Mouse (Mus musculus) T-helper 2 cell (primary cell): ENCODE data around the gene Tradd.

Experiments used
- in situ Hi-C: fragments of 300-600 bp; cut with MboI, MseI; formaldehyde crosslinking; loops from one replicate; pipeline ENCODE4 v1.15.1; 2025; ENCODE audit warnings: high pct_unique_total_duplicates

The Tradd gene

DNA sequence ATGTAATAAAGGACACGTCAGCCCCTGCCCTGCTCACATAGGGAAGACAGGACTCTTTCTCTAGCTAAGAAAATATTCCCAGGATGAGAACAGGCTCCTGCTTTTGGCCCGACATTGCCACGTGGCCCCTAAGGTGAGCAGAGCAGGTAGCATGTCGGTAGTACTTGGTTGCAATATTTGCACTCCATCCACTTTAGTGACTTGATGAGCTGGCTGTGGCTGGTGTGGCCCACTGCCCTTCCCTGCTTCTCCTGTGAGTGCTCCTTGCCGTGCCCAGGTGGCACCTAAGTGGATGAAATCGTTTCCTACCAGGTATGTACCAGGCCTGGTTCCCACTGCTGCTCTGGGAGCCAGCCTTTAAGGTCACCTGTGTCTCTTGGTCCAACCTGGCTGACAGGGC is 12.5 kb downstream of the Tradd start:
- in situ Hi-C loops: no loop called here

DNA sequence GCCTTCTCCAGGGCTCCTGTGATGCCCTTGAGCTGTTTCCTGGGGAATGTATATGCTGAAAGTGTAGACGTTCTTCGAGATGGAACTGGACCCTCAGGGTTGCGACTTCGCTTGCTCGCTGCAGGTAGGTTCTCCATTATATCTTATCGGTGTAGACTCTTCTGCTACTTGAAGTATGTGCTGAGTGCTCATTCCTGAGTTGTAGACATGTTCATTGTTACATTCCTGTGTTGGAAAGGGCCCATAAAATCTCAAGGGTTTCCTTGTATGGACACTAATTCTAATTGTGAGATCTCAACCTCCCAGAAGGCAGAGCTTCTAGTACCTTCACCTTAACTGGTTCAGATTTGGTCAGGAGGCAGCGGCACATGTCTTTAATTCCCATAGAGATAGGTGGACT is 23.4 kb downstream of the Tradd start:
- in situ Hi-C loops: no loop called here

DNA sequence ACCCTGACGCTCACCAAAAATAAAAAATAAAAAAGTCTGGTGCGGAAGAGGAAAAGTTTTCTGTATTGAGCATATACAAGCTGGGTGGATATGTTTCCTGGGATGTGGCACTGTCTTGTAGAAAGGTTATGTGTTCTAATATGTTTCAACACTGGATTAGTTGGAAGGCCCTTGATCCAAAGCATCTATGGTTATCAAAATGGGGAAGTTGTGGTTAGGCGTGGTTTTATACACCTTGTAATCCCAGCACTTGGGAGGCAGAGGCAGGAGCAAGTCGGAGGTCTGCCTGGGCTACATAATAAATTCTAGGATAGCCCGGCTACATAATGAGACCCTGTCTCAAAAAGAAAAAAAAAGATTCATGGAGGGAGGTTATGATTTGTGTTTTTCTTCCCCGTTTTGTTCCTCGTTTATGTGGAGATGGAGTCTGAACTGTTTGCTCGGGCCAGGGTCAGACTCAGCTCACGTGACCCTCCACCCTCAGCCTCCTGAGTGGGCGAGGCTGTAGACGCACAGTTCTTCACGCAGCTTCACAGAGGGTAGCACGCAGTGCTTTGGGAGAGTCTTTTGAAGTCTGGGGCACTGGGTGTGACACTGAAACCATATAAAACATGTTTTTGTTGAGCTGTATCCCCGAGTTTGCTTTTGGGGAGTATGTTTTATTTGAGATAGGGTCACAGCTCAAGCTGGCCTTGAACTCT is 26.8 kb downstream of the Tradd start:
- in situ Hi-C loops: loop anchor here (10.0 kb wide), 1 partner anchor 573 kb away; no protein-coding TSS in a partner anchor

GRCm38 (mm10) chr8:105235206-105235605 is 29.2 kb downstream of the Tradd start:
- in situ Hi-C loops: loop anchor here (10.0 kb wide), 1 partner anchor 570 kb away; no protein-coding TSS in a partner anchor

DNA sequence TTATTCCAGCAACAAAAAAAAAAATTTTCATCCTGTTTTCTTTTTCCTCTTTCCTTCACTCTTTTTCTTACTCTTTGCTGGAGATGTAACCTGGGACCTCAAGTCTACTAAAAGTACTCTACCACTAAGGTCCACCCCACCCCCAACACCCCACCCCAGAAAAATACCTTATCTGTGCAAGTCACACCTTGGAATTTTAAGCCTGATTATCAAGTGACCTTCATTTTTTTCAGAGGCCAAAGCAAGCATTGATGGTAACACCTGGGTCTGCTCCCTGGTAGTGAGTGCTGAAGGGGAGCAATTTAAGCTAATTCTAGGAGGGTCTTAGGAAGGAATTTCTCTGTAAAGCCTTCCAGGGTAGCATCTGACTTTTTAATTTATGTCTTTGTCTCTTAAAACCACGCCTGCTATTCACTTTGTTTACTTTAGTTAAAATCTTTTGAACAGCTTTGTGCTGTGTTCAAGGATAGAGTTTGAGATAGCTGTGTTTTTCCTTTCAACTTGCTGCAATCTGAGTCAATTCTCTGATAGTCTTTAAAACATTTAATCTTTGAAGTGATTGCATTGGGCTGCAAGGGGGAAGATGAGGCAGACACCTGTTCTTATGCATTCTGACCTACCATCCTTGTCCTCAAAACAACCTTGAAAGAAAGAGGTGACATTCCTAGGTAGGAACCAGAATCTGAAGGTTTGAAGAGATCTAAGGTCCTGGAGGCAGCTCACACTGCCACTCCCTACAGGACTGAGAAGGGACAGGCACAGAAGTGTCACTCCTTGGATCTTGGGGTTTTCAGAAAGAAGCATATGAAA is 31.1 kb downstream of the Tradd start:
- in situ Hi-C loops: loop anchor here (10.0 kb wide), 1 partner anchor 569 kb away; no protein-coding TSS in a partner anchor

- in situ Hi-C loops: loop anchor here (10.0 kb wide), 1 partner anchor 568 kb away; no protein-coding TSS in a partner anchor
Observed at GRCm38 (mm10) chr8:105232321-105232693, 32.1 kb downstream of the Tradd start.

DNA sequence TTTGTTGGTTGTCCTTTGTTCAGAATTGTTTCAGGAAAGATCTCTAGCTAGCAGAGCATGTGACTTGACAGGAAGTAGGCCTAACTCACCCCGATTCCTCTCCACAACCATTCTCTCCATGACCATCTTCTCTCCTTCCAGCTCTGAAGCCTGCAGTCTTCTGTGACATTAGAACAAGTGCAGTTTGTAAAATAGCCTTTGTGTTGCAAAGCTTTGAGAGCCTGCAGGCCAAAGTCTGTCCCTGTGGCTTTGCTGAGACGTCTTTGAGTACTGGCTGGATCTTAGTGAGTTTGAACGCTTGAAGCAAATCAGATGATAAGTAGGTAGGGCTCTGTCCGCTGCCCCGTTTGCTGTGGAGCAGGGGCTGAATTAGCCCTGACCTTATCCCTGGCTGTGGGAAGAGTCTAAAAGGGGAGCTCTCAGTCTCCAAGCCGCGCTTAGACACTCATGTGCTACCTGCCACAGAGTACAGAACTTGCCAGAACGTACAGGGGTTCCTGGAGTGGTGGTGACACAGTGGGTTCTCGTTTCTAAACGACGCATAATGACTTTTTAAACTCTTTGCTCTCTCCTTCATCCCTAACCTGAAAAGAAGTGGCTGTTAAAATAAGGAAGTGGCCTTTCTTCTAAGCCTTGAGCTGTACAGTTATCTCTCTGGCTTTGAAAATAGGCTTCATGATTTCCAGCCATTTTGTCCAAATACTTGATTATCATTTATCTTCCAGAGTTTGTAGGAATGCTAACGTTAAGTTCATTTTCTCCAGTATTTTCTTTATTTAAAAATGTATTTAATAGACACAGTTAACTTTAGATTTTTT is 32.7 kb downstream of the Tradd start:
- in situ Hi-C loops: loop anchor here (10.0 kb wide), 1 partner anchor 567 kb away; no protein-coding TSS in a partner anchor

GRCm38 (mm10) chr8:105225917-105226316 is 38.5 kb downstream of the Tradd start:
- in situ Hi-C loops: loop anchor here (5.0 kb wide), 1 partner anchor 54 kb away; the partner anchor contains the start of gene Cbfb

GRCm38 (mm10) chr8:105225272-105225593 is 39.2 kb downstream of the Tradd start:
- in situ Hi-C loops: loop anchor here (5.0 kb wide), 1 partner anchor 53 kb away; the partner anchor contains the start of gene Cbfb

DNA sequence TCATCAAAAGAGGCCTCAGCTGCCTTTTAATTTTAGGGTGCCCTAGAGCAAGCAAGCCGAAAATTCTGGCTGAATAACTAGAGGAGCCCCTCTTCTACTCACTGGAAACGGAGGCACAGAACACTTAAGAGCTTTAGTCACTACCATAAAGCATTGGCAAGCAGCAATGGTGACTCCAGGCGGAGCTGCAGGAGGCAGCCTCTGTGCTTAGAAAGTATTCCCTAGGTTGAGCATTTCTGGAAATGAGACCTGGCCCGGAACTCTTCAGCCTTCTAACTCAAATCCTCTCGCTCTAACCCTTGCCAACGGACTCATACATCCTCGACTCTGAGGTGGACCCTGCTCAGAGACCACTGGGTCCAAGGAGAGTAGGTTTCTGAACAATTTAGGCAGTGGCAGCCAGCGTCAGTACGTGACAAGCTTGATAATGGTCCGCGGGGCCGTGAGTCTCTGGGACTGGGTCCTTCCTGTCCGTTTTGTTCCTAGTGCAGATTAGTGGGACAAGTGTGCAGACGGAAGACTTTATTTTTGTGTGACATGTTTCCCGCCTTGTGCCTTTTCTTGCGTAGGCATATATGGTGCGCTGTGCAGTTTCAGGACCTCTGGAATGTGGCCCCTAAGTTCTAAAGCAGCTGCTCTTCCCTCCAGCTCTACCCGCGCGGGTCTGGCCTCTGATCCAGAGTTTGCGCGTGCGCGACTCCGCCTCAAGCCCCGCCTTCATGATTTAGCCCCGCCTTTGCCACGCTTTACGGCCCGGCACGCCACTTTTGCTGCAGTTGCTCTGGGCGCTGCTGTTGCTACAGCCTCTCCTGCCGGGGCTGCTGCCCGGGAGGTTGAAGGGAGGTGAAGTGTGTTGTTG is 39.8 kb downstream of the Tradd start, which contains the start of gene D230025D16Rik:
TSS of gene D230025D16Rik (plus strand) at position 733 of the 859 bp plus-strand sequence.
- in situ Hi-C loops: loop anchor here (5.0 kb wide), 1 partner anchor 52 kb away; the partner anchor contains the start of gene Cbfb

DNA sequence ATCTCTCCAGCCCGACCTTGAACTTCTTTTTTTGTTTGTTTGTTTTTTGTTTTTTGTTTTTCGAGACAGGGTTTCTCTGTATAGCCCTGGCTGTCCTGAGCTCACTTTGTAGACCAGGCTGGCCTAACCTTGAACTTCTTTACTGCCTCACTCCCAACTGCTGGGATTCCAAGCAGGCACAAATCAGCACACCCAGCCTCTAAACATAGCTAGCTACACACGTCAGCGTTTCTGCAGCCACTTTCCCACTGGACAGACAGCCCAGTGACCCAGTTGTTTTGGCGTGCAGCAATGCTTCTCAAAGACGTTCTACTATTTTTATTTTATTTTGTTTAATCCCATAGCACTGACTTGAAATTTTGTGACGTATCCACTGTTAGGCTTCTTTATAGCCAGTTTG is 40.6 kb downstream of the Tradd start:
- in situ Hi-C loops: no loop called here

- in situ Hi-C loops: loop anchor here (5.0 kb wide), 1 partner anchor 96 kb away; no protein-coding TSS in a partner anchor
Observed at GRCm38 (mm10) chr8:105217926-105218522, 46.4 kb downstream of the Tradd start.

- in situ Hi-C loops: no loop called here
Observed at GRCm38 (mm10) chr8:105214104-105214503, 50.3 kb downstream of the Tradd start.

DNA sequence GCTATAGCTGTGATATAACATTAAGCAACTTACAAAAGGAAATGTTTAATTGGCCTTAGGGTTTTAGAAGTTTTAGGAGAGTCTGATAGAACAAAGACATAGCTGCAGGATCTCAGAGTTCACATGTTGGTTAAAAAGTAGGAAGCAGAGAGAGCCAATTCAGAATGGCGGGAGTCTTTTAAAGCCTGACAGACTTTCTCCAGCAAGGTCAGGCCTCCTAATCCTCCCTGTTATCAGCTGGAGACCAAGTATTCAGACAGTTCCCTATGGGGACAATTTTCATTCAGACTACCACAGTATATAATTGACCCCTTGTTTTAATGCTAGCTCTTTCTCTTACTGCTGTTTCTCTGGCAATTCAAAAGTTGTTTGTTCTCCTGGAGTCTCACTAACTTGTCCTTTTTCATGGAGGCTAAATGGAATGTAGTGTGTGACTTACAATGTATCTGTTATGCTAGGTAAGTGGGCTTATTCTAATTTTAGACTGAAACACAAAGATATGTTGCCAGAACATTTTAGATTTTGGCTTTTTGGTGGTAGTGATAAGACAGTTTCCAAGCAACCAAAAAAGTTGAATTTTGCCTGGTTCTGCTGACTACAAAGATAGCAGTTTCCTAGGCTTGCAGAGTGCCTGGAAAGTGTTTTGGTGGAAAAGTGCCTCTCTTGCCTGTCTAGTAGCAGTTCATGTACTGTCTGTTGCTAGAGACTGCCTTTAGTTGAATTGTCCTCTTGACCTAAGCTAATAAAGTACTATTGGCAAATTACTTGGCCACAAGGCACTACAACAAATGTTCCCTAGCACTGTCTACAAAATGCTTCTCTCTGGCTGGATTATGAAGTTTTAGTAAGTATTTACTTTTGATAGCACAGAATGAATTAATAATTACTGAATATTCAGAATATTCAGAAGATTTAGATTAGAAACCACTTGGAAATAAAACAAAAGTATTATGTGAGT is 55.0 kb downstream of the Tradd start:
- in situ Hi-C loops: no loop called here
